In the genomic region with DNA sequence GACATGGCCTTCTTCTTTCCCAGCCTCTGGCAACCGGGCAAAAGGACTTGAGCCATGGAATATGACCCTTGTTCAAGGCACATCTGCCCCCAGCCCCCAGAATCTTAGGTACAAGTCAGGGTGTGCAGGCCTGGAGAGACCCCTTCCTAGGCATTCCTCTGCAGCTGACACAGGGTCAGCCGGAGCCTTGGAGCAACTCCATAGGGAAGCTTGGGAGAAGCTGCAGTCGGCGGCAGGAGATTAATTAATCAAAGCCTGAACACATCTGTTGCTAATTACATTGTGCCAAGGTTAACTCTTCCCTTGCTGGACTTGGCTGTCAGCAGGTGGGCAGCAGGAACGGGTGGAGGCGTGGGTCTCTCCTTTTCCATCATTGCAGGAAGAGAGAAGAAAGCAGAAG, we compare ENCODE assay signal across 11 mouse cellular contexts. TPM values are rescaled to one million over a fixed set of nuclear protein-coding genes. Genes with fewer than 3 reads are reported as not detected.
DNase-seq lines count a peak whose midpoint lies in the region; ATAC-seq and TF ChIP-seq lines count a peak whose summit lies in the region.
"Had no signal": no experiment of that assay in that cellular context is flagged by ENCODE, and none has a peak within 500 bp of the region (broad histone marks: within the 10 kb centered on the region; RNA-seq: fewer than 3 reads in every experiment).

No protein-coding gene starts in this region.

- H3K4me2 ChIP-seq in intestine, embryonic 16.5 days (ENCODE audit: low read depth, low read length), result no peak overlapping the region
- no peak overlapping the region for H3K4me2 ChIP-seq in intestine, embryonic 15.5 days (replicated peaks)
- no peak overlapping the region for H3K4me2 ChIP-seq in hindbrain, embryonic 16.5 days (ENCODE audit: low read length)
- H3K4me2 ChIP-seq: liver, embryonic 15.5 days had no signal

- H3K4me3 ChIP-seq in intestine, embryonic 16.5 days (ENCODE audit: low read length), result no peak overlapping the region
- no peak overlapping the region for H3K4me3 ChIP-seq in intestine, embryonic 15.5 days (replicated peaks)
- peak overlapping the region; percentile 43 for H3K4me3 ChIP-seq in E14TG2a.4 (replicated peaks; ENCODE audit: low read length)
- no peak overlapping the region for H3K4me3 ChIP-seq in hindbrain, embryonic 16.5 days (ENCODE audit: low read length)
- H3K4me3 ChIP-seq in cerebellum, adult 2 months (replicated peaks; ENCODE audit: insufficient read depth, low read depth, low read length), result no peak overlapping the region
- H3K4me3 ChIP-seq: liver, embryonic 15.5 days had no signal

- no peak for TF ChIP-seq CTCF in E14TG2a.4 (conservative IDR thresholded peaks at IDR 0.05; ENCODE audit: low read length)
- no peak for TF ChIP-seq CTCF in cerebellum, adult 2 months (IDR thresholded peaks at IDR 0.05; ENCODE audit: borderline replicate concordance, insufficient read depth, low read depth, low read length)

- ATAC-seq in intestine, embryonic 16.5 days, result no peak
- no peak for ATAC-seq in intestine, embryonic 15.5 days
- ATAC-seq in hindbrain, embryonic 16.5 days, result peak; percentile 46; the same call in 1 of the 2 replicates
- ATAC-seq: midbrain, embryonic 16.5 days had no signal

- H3K9me3 ChIP-seq in intestine, embryonic 16.5 days (ENCODE audit: control insufficient read depth, low read length), result no peaks in the 10 kb centered on the region
- no peaks in the 10 kb centered on the region for H3K9me3 ChIP-seq in intestine, embryonic 15.5 days
- H3K9me3 ChIP-seq in E14TG2a.4 (ENCODE audit: low read length), result no peaks in the 10 kb centered on the region
- no peaks in the 10 kb centered on the region for H3K9me3 ChIP-seq in hindbrain, embryonic 16.5 days (ENCODE audit: control insufficient read depth, low read length)
- H3K9me3 ChIP-seq: liver, embryonic 15.5 days had no signal

- peak overlapping the region; percentile 21 for H3K27ac ChIP-seq in intestine, embryonic 16.5 days (ENCODE audit: low read length)
- H3K27ac ChIP-seq in intestine, embryonic 15.5 days, result no peak overlapping the region
- H3K27ac ChIP-seq in hindbrain, embryonic 16.5 days (ENCODE audit: low read depth, low read length), result no peak overlapping the region
- no peak overlapping the region for H3K27ac ChIP-seq in cerebellum, adult 2 months (ENCODE audit: insufficient read depth, low read length)
- H3K27ac ChIP-seq: liver, embryonic 15.5 days had no signal

- no peaks in the 10 kb centered on the region for H3K27me3 ChIP-seq in intestine, embryonic 16.5 days (replicated peaks; ENCODE audit: control insufficient read depth, insufficient read depth, low read length)
- H3K27me3 ChIP-seq in intestine, embryonic 15.5 days (replicated peaks), result no peaks in the 10 kb centered on the region
- H3K27me3 ChIP-seq in E14TG2a.4 (ENCODE audit: insufficient read depth, low read length), result peaks cover 12% of the 10 kb centered on the region
- no peaks in the 10 kb centered on the region for H3K27me3 ChIP-seq in hindbrain, embryonic 16.5 days (replicated peaks; ENCODE audit: control insufficient read depth, insufficient read depth, low read length)
- no peaks in the 10 kb centered on the region for H3K27me3 ChIP-seq in cerebellum, adult 2 months (ENCODE audit: control insufficient read depth, insufficient read depth, low read length)
- H3K27me3 ChIP-seq: liver, embryonic 15.5 days had no signal

- WGBS in intestine, embryonic 16.5 days, result 43% methylated on average over 6 of the region's 6 CpGs
- WGBS in intestine, embryonic 15.5 days, result 42% methylated on average over 6 of the region's 6 CpGs
- WGBS in hindbrain, embryonic 16.5 days, result 21% methylated on average over 6 of the region's 6 CpGs
- 10% methylated on average over 6 of the region's 6 CpGs for WGBS in cerebellum, adult 2 months

- 0 out of 2 replicates have a peak, but pooled peaks cover 2% of the 10 kb centered on the region for H3K36me3 ChIP-seq in intestine, embryonic 16.5 days (ENCODE audit: control insufficient read depth, insufficient read depth, low read length)
- H3K36me3 ChIP-seq in intestine, embryonic 15.5 days, result peaks cover 19% of the 10 kb centered on the region; the same call in 1 of the 2 replicates
- no peaks in the 10 kb centered on the region for H3K36me3 ChIP-seq in E14TG2a.4 (ENCODE audit: insufficient read depth, low read length)
- no peaks in the 10 kb centered on the region for H3K36me3 ChIP-seq in hindbrain, embryonic 16.5 days (ENCODE audit: control insufficient read depth, insufficient read depth, low read length)
- H3K36me3 ChIP-seq: liver, embryonic 15.5 days had no signal

- peak; percentile 66 for DNase-seq in embryo, embryonic 11 days
- DNase-seq in cerebellum, adult 2 months, result no peak
- DNase-seq in thymus, postnatal 14 days, result no peak
- DNase-seq: cerebellum, adult 8-10 months; kidney, postnatal 14 days had no signal

- H3K4me1 ChIP-seq in intestine, embryonic 16.5 days (ENCODE audit: control insufficient read depth, insufficient read depth, low read length), result peaks cover 27% of the 10 kb centered on the region
- peaks cover 31% of the 10 kb centered on the region for H3K4me1 ChIP-seq in intestine, embryonic 15.5 days (replicated peaks)
- peaks cover 88% of the 10 kb centered on the region for H3K4me1 ChIP-seq in E14TG2a.4 (replicated peaks; ENCODE audit: low read depth, low read length)
- H3K4me1 ChIP-seq in hindbrain, embryonic 16.5 days (ENCODE audit: control insufficient read depth, insufficient read depth, low read depth, low read length), result peaks cover 8% of the 10 kb centered on the region
- no peaks in the 10 kb centered on the region for H3K4me1 ChIP-seq in cerebellum, adult 2 months (ENCODE audit: control insufficient read depth, insufficient read depth, low read length)

- no peak overlapping the region for H3K9ac ChIP-seq in intestine, embryonic 16.5 days (ENCODE audit: low read depth, low read length)
- H3K9ac ChIP-seq in intestine, embryonic 15.5 days, result no peak overlapping the region
- H3K9ac ChIP-seq in hindbrain, embryonic 16.5 days (ENCODE audit: low read depth, low read length), result no peak overlapping the region
- H3K9ac ChIP-seq: liver, embryonic 15.5 days had no signal

- no peak for TF ChIP-seq POLR2A in cerebellum, adult 2 months (IDR thresholded peaks at IDR 0.05; ENCODE audit: borderline replicate concordance, insufficient read depth, low read length)

RNA-seq across cellular contexts. Expression of gene Mdfi, which starts 20.0 kb away (rescaled TPM):
- 6.5 and 8.8 TPM in 2 replicates for polyA plus RNA-seq in intestine, embryonic 16.5 days (2015; fragmentation: Nextera tagmentation; extraction: Ambion mirVana)
- polyA plus RNA-seq in intestine, embryonic 15.5 days (2015; fragmentation: Nextera tagmentation; extraction: Ambion mirVana), result 8.3 and 9.5 TPM in 2 replicates
- 2.7 and 3.9 TPM in 2 replicates for polyA plus RNA-seq in hindbrain, embryonic 16.5 days (2015; fragmentation: Nextera tagmentation; extraction: Ambion mirVana)
- polyA plus RNA-seq in cerebellum, adult 2 months (2012; rRNA removed), result 24.1 and 32.5 TPM in 2 replicates
